Mouse (Mus musculus): ENCODE measurements around the gene Bcl2.

The Bcl2 gene

DNA sequence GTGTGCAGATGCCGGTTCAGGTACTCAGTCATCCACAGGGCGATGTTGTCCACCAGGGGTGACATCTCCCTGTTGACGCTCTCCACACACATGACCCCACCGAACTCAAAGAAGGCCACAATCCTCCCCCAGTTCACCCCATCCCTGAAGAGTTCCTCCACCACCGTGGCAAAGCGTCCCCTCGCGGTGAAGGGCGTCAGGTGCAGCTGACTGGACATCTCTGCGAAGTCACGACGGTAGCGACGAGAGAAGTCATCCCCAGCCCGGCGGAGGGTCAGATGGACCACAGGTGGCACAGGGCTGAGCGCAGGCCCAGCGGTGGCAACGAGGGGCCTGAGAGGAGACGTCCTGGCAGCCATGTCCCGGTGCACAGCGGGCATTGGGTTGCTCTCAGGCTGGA lies 1.7 kb downstream of the Bcl2 start:
- DNase-seq (ENCODE audit: extremely low spot score) = peak; percentile 54

DNA sequence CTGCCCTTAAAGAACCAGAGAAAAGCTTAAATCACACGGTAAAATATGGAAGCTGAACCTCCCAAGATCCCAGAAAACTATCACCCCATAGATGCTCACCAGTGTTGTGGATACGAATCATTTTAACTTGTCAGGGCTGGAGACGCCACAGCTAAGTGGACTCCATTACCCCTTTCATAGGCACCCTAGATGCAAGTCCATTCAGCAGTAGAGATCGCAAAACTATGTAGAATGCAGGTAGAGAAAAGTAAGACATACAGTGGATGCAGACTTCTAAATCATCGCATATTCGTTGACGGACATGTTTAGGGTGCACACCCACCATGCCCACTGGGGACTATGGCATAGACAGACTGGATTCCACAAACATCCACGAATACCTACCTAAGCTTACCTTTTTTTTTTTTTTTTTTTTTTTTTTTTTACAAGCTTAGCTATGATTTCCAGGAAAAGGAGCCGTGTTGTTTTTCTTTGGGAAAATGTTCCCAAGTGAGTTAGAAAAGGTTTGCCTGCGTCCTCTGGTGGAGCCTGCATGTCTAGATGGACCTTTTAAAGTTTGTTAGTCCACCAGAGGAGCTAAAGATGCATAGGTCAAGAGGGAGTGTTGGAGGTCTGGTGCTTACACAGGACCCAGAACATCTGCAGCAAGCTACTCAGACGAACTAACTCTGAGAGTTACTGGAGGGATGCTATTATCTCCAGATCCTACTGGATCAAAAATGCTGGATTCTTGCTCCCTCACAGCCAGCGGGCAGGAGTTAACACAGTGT lies 2.5 kb downstream of the Bcl2 start:
- DNase-seq (ENCODE audit: extremely low spot score) = no peak

DNA sequence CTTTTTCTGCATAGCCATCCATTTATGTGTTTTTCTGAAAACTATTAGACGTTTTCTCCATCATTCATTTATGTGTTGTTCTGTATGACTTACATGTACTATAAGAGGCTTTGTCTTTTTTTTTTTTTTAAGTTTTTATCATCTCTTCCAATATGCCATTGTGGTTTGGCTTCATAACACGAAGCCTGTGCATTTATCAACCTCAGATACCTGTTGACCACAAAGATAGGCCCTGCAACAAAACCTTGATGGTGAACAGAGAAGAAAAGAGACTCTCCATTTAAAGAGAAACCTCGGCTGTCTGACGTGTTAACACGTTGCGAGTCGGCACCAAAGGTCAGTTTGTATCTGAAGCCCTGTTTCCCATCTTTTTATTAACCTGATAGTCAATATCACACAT lies 3.9 kb downstream of the Bcl2 start:
- no peak for DNase-seq (ENCODE audit: extremely low spot score)

DNA sequence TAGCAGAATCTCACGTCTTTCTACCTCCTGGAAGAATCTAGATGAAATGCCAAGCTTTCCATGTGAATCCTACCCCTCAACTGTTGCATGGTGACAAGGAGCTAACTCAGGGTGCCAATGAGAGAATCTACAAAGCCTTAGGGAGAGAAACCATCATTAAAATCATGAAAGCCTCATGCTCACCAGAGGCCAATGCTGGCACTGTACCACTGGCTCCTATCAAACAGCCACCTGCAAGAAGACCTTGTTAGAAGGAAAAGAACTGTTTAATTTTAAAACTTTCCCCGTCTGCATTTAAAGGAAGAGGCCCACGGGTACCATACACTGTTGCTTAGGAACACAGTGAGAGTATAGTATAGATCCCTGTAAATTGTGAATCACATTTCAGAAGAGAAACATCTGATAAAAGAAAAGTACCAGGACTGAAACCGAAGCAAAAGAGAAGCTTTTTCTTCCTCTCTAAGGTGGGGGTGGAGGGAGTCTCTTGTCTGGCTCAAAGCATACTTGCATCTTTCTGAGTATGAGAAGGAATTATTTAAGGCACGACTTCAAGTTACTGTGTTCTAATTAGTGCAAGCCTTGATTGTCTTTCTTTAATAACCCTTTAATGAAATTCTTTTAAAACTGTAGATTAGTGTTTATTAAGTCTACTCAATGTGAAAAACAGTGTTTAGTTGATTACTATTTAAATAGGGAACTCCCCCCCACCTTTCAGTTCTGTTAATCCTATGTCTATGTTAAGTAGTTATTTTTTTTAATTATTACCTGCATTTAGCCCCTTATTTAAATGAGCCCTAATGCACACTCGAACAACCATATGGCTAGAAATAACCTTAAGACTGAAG lies 6.8 kb downstream of the Bcl2 start:
- DNase-seq (ENCODE audit: extremely low spot score) = no peak

DNA sequence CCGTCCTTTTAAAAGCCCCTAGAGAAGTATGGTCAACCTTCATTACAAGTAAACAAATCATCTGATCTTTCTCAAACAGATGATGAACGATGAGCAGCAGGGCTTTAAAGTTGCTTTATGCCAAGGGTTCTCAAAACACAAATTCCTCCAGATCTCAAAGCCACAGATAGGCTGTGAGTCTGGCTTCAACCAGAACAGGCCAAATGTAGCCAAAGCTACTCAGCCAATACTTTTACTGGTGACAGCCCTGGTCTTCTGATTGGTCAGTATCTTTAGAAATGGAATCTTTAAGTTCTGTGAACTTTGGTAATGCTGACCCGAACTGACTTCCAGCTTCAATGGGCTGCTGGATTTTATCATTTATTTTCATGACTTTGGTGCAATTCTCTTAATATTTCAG lies 10.9 kb downstream of the Bcl2 start:
- DNase-seq (ENCODE audit: extremely low spot score) = no peak

DNA sequence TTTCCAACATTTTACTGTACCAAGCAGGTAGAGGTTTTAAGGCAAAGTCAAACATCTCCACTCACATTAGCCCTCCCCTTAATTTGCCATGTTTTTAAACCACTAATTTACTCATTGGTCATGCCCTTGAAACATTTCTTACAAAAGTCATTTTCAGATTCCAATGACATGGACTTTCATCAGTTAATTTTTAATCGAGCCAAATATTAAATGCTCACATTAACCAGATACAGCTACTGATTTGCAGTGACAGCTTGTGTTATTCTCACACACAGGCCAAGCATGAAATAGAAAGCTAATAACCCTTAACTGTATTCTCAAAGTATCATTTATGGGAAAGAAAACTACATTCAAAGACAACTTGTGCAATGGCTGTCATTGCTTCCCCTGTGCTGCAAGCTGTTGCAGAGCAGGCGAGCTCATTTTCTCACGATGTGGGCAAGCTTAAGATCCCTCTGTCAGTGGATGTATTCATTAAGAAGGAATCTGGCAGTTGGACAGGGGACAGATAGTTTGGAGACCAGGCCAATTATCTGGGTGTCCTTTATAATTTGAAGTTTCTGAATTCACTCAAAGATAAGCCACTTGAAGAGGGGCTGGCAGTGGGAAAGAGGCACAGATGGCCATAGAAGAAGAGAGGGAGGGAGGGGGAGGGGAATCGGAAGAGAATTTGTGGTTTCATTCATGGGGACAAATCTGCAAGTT lies 11.5 kb downstream of the Bcl2 start:
- DNase-seq (ENCODE audit: extremely low spot score) = no peak

DNA sequence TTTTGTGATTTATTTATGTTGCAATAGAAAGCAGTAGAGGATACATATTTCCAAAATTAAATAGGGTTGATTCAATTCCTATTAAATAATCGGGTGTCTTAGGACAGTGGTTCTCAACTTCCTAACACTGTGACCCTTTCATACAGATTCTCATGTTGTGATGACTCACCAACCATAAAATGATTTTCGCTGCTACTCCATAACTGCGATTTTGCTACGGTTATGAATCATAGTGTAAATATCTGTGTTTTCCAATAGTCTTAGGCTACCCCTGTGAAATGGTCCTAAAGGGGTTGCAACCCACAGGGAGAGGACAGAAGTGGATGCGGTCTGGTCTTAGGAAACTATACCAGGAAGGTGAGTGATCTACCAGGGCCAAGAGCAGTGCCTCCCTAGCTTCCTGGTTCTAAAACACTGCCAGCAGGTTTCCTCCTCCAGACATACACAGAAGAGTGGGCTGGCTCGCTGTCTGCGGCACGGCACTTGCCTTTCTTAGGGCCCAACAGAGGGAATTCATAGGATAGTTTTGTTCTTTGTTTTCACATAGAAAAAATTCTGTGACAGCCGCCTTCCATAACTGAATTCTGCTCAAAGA lies 13.5 kb downstream of the Bcl2 start:
- DNase-seq (ENCODE audit: extremely low spot score) = no peak

DNA sequence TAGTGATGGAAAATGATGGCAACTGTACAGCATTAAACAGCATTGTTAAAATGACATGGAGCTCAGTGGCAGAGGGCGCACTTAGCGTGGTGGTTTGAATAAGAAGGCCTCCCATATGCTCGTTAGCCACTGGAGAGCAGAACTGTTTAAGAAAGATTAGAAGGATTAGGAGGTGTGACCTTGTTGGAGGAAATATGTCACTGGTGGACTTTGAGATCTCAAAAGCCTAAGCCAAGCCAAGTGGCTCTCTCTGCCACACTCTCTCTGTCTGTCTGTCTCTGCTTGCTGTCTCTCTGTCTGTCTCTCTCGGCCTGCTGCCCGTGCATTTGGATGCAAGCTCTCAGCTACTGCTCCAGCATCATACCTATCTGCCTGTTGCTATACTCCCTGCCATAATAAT lies 17.6 kb downstream of the Bcl2 start:
- no peak for DNase-seq (ENCODE audit: extremely low spot score)

DNA sequence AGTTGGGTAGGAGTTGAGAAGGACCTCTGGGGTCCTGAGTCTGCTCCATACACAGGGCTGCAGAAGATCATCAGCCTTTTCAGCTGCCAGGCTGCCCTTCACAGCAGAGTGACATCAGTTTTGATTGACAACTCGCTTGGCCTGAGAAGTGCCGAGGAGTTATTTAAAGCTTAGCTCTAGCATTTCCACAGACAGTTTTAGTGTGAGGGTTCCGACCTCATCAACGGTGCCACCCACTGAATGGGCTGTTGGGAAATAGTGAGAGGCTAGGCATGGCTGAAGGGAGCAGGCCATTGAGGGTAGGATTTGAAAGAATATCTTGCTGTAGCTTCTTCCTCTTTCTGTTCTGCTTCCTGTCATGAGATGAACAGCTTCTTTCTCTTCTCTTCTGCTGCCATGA lies 18.4 kb downstream of the Bcl2 start:
- no peak for DNase-seq (ENCODE audit: extremely low spot score)

DNA sequence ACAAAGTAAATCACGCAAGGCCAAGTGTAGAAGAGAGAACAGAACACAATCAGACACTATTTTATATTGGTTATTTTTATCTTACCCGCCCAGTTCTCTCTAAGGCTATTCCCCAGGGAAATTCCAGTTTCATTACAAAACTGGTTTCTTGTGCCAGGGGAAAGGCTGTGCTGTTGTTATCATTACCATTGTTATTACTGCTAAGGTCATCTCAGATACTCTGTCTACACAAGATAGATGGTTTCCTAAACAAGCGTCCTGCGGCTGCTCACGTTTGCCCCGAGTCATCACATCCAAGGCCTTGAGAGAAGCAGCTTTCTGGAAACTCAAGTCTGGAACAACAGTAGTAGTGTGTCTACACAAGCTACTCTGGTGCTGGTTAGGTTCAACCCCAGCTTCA lies 19.8 kb downstream of the Bcl2 start:
- DNase-seq (ENCODE audit: extremely low spot score) = no peak

DNA sequence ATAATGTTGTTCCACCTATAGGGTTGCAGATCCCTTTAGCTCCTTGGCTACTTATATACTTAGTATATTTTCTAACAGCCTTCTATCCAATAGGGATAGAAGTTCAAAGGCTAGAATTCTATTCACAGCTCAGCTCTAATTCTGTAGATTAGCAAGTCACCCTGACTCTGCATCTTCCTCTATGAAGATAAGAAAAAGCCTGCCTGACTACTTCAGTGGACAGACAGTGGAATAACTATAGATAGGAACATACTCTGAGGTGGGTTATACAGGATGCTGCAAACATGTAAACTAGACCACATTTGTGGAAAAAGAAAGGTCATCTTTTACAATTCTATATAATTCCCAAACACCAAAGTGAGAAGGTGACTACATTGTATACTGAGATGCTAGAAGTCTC lies 21.5 kb downstream of the Bcl2 start:
- DNase-seq (ENCODE audit: extremely low spot score) = no peak

DNA sequence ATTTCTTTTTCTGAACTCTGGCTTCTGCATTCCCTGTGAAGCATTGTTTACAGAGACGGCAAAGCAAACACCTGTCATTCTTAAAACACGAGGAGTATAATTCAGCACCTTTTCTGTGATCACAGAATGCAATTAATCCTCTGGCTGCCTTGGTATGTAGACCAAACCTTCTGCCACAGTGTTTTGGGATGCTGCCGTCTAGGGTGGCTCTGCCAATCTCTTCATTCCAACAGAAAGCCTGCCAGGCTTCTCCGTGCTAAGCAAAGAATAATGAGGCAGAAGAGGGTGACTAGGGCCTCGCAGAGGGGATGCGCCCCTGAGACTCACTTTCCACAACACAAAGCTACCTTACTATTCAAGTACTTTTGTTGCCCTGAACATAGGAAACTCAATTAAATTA lies 23.2 kb downstream of the Bcl2 start:
- DNase-seq (ENCODE audit: extremely low spot score) = no peak

DNA sequence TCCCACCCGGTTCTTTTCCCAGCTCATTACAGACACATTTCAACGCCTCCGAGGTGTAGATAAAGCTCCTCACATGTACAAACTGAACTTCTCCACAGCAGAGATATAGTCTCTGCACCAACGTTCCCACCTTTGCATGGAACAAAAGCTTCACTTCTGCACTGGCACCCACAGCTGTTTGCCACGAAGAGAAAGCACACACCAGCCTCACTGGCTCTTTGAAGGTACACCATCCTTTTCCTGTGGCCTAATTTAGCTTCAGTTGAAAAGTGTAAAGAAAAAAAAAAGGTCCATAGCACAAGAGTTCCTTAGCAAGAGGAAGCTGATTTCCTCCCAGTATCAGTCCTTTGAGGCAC lies 25.9 kb downstream of the Bcl2 start:
- DNase-seq (ENCODE audit: extremely low spot score) = no peak

DNA sequence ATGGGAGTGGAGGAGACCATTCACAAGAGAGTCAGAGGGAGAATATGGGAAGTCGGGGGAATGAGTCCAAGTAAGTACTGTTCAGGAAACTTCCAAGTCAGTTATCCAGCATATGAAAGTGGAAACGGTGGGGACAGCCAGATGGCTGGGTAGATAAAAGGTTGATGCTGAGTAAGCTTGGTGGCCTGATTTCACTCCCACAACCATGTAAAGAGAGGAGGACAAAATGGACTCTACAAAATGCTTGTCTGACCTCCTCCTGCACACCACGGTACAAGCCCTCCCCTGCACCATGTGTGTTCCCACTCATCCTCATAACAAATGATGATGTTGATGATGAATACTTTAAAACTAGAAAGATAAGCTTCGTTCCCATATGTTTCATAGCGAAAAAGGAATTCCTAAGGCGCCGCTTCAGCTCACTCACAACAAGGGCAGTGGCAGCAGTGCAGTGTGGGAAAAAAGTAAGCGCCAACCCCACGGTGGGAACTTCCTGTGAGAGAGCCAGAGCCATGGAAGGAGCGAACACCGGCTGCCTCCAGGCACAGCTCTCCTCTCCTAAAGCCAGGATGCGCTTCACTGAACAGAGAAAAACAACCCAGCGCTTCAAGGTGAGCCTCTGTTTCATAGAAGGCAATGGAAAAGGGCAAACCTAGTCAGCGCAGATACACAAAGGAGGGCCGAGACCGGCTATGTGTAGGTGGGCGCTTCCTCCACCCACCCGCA lies 26.5 kb downstream of the Bcl2 start:
- DNase-seq (ENCODE audit: extremely low spot score) = no peak

DNA sequence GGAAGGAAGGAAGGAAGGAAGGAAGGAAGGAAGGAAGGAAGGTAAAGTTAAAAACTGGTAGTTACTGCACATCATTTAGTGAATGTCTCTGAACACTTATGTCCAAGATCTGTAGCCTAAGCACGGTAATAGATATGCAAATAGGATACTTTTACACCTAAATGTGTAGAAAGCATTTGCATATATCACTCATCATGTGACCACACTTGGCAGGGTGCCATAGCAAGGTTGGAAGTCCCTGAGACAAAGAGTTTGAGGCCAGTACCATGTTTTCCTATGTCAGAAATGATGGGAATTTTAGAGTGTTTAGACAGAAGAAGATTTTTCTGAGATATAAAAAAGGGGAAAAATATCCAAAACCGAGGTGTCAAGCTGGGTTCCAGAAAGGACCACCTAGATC lies 28.4 kb downstream of the Bcl2 start:
- DNase-seq (ENCODE audit: extremely low spot score) = no peak

DNA sequence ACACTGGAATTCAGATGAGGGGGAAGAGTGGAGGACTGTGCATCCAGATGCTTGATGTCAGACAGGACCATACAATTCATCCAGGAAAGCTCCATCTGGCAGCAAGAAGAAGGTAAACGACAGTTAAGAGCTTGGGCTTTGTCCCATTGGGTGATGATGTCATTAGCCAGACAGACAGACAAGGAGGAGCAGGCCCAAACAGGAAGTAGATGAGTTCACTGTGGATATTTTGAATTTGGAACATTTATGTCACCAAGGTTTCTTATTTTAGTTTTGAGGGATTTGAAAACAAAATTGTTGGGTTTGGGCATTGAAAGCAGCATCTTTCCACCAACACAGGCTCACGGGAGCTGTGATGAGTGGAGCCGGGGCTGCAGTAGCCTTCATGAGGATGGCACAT lies 29.5 kb downstream of the Bcl2 start:
- DNase-seq (ENCODE audit: extremely low spot score) = no peak

DNA sequence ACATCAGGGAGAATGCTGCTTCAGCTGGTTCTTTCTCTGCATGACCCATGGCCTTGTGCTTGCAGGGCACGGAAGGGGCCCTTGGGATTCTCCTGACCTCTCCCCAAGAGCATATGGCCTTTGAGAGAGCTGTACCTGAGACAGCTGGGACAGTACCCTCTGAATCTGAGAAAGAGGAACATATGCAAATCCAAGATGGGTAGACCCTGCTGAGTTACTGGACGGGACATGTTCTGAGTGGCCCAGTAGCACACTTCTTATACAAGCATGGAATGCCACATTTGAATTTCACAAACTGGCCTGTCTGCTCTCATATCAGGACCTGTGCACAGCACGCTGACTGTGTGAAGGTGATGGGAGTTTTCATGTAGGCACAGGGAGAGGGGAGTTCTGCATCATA lies 31.2 kb downstream of the Bcl2 start:
- no peak for DNase-seq (ENCODE audit: extremely low spot score)

DNA sequence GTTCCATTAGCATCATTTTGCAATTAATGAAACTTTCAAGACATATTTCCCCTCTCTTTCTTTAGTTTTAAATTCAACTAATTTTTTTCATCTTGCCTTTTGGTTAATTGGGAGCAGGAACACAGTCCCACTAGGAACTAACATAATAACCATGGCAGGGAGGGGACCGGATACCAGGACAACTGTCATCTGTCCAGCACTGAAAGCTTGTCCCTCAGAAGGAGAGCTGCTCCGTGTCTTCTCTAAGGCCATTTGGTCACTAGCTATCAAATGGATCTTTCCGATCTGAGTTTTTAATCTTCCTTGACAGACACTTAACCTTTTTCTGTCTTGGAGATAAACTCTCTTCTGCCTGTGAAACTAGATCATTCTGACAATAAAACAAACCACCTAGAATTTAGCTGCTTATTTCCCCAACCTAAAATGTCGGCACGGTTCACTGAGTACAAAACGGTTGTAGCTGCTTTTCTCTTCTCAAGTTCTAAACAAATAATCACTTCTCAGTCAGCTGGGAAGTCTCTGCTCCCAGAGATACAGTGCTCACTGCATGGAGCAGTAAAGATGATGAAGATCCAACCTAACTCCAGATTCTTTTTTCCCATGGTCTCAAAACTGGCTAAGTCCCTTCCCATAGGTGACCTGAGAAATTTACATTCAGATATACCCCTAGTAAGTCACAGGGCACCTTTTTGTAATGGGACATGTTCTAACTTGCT lies 34.1 kb downstream of the Bcl2 start:
- no peak for DNase-seq (ENCODE audit: extremely low spot score)

DNA sequence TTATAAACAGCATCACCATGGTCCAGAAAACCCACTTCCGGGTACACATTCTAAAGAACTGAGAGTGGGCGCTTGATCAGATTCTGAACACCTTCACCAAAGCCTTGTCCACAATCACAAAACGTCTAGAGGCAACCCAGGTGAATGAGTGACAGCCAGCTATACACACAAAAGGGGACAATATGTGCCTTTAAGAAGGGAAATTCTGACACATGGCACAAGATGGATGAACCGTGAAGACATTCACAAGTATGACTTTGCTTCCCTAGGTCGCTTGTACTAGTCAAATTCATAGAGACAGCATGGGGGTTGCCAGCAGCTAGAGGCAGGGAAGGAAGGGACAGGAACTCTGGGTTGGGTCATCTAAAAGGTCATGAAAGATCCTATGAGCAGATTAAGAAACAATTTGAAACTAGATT lies 36.0 kb downstream of the Bcl2 start:
- no peak for DNase-seq (ENCODE audit: extremely low spot score)

DNA sequence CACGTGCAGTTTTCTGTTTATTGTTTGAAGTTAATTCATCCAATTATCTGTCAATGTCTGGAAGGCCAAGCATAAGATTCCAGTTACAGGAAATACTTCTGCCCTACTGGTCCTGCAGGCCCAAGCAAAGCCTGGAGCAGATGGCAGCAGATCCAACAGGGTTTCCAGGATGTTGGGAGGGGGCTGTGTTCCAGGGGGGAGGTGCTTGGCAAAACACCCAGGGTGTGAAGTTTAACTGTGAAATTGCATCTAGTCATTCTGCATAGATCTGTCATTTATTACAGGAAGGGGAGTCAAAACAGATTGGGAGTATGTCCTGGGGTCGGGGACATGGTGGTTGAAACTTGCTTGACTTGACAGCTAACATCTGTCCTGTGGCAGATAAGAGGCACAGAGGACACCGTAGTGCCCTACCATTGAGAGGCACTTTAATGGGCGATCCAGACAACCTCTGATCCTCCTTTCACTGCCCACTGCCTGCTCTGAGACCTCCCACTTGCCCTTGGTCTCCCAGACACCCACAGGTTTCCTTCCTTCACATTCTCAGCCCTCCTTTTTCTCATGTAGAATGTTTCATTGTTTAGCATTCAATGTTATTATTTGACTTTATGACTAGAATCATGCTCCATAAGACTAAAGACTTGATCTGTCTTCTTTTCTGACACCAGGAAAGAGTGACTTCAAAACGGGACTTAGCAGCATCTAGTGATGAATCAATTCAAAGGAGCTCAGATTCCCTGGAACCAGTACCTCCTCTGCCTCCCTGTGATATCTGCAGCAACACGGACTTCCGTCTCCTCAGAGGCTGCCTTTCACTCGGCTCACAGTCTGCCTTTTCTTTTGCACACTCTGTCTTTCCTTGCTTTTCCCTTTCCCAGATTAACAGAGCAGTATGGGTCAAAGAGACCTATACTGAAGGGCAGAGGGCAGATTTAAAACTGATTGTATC lies 47.7 kb downstream of the Bcl2 start:
- no peak for DNase-seq (ENCODE audit: extremely low spot score)

Measured in embryo, embryonic 9.5 days (tissue).